Mouse (Mus musculus) liver, embryonic 14.5 days (tissue): Measurements from ENCODE around the gene Dguok.

Experiments
- CTCF ChIP-seq: IDR thresholded peaks from 2 replicates; pipeline ENCODE4 v1.5.1; 2016; ENCODE audit warnings: antibody characterized with exemption, low read depth, control low read depth
- EP300 ChIP-seq: IDR thresholded peaks from 2 replicates; pipeline ENCODE4 v1.6.1; 2016; ENCODE audit warnings: antibody characterized with exemption, low read depth

GRCm38 (mm10) chr6:83506258-83507167, at the start of gene Dguok:
- no peak for TF ChIP-seq CTCF
- TF ChIP-seq EP300 = peak; percentile 64
